Mouse (Mus musculus) liver, adult 2 months (tissue): Measurements from ENCODE around the gene Unc13a.

Source experiments
- CTCF ChIP-seq: fragments of 200-500 bp; IDR thresholded peaks from 2 replicates; pipeline ENCODE4 v1.5.1; 2011; ENCODE audit warnings: low read depth, low read length, control low read depth
- POLR2A ChIP-seq: fragments of 200-500 bp; IDR thresholded peaks from 2 replicates; pipeline ENCODE4 v1.6.1; 2011; ENCODE audit warnings: low read length, control low read depth; ENCODE audit not compliant: insufficient read depth; ENCODE audit errors: extremely low read depth

DNA sequence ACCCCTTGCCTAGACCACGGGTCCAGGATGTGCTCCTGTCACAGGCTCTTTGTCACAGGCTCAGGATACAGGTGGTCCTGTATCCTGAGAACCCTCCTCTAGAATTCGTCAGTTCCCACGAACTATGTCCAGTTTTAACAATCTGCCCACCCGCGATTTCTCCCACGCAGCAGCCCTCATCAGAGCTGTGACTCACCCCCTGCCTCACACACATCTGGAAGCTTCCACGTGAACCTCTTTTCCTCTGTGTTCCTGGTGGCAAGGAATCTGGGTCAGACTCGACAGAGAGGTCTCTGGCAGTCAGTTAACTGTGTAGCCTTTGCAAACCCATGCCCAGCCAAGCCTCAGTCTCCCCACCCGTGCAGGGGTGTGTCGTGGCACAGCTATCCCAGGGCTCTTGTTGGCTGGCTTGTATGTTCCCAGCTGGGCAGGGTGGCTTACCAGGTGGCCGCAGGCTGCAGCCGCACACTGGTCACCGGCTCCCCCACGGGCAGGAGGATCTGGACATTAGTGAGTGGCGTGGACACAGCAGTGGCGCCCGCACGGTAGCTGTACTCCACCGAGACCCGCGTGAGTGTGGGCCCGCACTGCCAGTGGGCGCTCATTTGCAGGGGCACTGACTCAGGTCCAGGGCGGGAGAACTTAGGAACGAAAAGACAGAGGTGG is 37.7 kb upstream of the Unc13a start:
- TF ChIP-seq CTCF (no peak), POLR2A (no peak)
